ENCODE assay signal across 32 mouse cellular contexts in the genomic region with DNA sequence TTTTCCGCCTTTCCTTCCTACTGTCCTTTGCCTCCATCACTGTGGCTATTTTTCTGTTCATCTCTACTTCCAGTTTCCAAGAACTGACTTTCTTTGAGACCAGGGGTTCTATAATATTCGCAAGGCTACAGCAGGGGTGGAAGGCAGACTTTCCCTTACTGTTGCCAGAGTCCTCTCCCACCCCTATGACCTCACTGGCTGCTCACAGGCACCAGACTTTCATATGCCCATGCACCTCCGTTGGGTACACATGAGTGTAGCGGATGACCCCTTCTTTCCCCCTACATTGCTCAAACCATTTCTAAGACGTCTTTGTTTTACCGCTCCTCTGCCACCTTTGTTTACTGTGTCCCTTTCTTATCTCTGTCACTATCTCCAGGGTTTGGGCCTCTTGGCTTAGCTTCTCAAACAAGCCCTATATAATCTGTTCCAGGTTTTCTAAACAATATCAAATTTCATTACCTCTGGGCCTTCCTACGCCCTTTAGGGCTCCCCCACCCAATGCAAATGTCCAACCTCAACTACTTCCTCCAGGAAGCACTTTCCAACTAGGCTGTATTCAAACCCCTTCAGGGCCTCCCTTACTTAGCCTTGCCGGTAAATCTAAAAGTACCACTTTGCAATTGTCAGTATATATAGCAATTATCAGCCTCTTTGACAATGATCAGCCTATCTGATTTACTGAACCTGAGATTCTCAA. TPM values are rescaled to one million over a fixed set of nuclear protein-coding genes. Genes with fewer than 3 reads are reported as not detected.
DNase-seq lines count a peak whose midpoint lies in the region; ATAC-seq and TF ChIP-seq lines count a peak whose summit lies in the region.
"Had no signal": no experiment of that assay in that cellular context is flagged by ENCODE, and none has a peak within 500 bp of the region (broad histone marks: within the 10 kb centered on the region; RNA-seq: fewer than 3 reads in every experiment).

No protein-coding gene starts in this region.

- DNase-seq in kidney, adult 2 months = no peak
- DNase-seq in kidney, postnatal 36 days = no peak
- DNase-seq in lung, adult 18-20 months = no peak
- no peak for DNase-seq in gastrocnemius, postnatal 4 days (ENCODE audit: low spot score in 2 of 2)
- no peak for DNase-seq in heart, adult 18-20 months
- DNase-seq in heart, adult 8-10 months (ENCODE audit: low spot score) = no peak
- DNase-seq: adrenal gland, postnatal 14 days; cerebellum, adult 2 months; cerebellum, postnatal 25 days; embryo, embryonic 11 days; heart, postnatal 14 days; kidney, adult 9 months; layer of hippocampus, postnatal 36 days; midbrain, embryonic 14.5 days; right cerebral cortex, postnatal 25 days; thymus, adult 2 months had no signal

- peaks cover 11% of the 10 kb centered on the region for H3K4me1 ChIP-seq in kidney, adult 2 months (ENCODE audit: control insufficient read depth, insufficient read depth, low read length)
- H3K4me1 ChIP-seq in lung, embryonic 16.5 days (replicated peaks; ENCODE audit: control insufficient read depth, insufficient read depth, low read length) = peaks cover 17% of the 10 kb centered on the region
- H3K4me1 ChIP-seq in limb, embryonic 12.5 days (replicated peaks) = peaks cover 18% of the 10 kb centered on the region
- H3K4me1 ChIP-seq: neural tube, embryonic 12.5 days had no signal

- TF ChIP-seq POLR2A in kidney, adult 2 months (IDR thresholded peaks at IDR 0.05; ENCODE audit: low read depth, low read length) = no peak

- no peak overlapping the region for H3K4me2 ChIP-seq in lung, embryonic 16.5 days (ENCODE audit: low read depth, low read length)
- H3K4me2 ChIP-seq in limb, embryonic 12.5 days = no peak overlapping the region
- H3K4me2 ChIP-seq: heart, embryonic 13.5 days; limb, embryonic 15.5 days; neural tube, embryonic 12.5 days had no signal

- H3K27ac ChIP-seq in kidney, adult 2 months (ENCODE audit: insufficient read depth, low read depth, low read length) = peak overlapping the region; percentile 58
- peak overlapping the region; percentile 80 for H3K27ac ChIP-seq in lung, embryonic 16.5 days (ENCODE audit: low read length)
- H3K27ac ChIP-seq in limb, embryonic 12.5 days = 0 out of 2 replicates have a peak overlapping the region, but pooled peaks have one; percentile 70
- H3K27ac ChIP-seq: hindbrain, postnatal 0 days; layer of hippocampus, adult 2 months; limb, embryonic 15.5 days; liver, embryonic 14.5 days; neural tube, embryonic 12.5 days had no signal

- H3K36me3 ChIP-seq in kidney, adult 2 months (ENCODE audit: control insufficient read depth, insufficient read depth, low read length) = no peaks in the 10 kb centered on the region; the same call in 1 of the 2 replicates
- H3K36me3 ChIP-seq in lung, embryonic 16.5 days (ENCODE audit: control insufficient read depth, insufficient read depth, low read length) = no peaks in the 10 kb centered on the region
- H3K36me3 ChIP-seq in limb, embryonic 12.5 days = peaks cover 6% of the 10 kb centered on the region; the same call in 1 of the 2 replicates
- H3K36me3 ChIP-seq: neural tube, embryonic 12.5 days had no signal

- H3K9ac ChIP-seq in lung, embryonic 16.5 days (ENCODE audit: low read length) = no peak overlapping the region
- no peak overlapping the region for H3K9ac ChIP-seq in limb, embryonic 12.5 days (replicated peaks)
- H3K9ac ChIP-seq: heart, embryonic 13.5 days; limb, embryonic 15.5 days; liver, embryonic 14.5 days; neural tube, embryonic 12.5 days had no signal

- no peak for ATAC-seq in lung, embryonic 16.5 days (ENCODE audit: low read depth)
- no peak for ATAC-seq in limb, embryonic 12.5 days (ENCODE audit: insufficient number of reproducible peaks, insufficient read depth, low FRiP score, low TSS enrichment, low read depth)
- ATAC-seq: forebrain, embryonic 14.5 days; hindbrain, postnatal 0 days had no signal

- 68% methylated on average over 8 of the region's 8 CpGs for WGBS in kidney, adult 2 months
- 35% methylated on average over 8 of the region's 8 CpGs for WGBS in lung, embryonic 16.5 days
- WGBS in limb, embryonic 12.5 days = 53% methylated on average over 8 of the region's 8 CpGs

- H3K27me3 ChIP-seq in kidney, adult 2 months (replicated peaks; ENCODE audit: control insufficient read depth, insufficient read depth, low read length) = no peaks in the 10 kb centered on the region
- H3K27me3 ChIP-seq in lung, embryonic 16.5 days (ENCODE audit: control insufficient read depth, insufficient read depth, low read depth, low read length) = no peaks in the 10 kb centered on the region
- no peaks in the 10 kb centered on the region for H3K27me3 ChIP-seq in limb, embryonic 12.5 days
- H3K27me3 ChIP-seq: heart, embryonic 13.5 days; limb, embryonic 15.5 days; neural tube, embryonic 12.5 days had no signal

- TF ChIP-seq CTCF in kidney, adult 2 months (conservative IDR thresholded peaks at IDR 0.05; ENCODE audit: insufficient read depth, insufficient read length, low read depth, low read length) = no peak

- H3K4me3 ChIP-seq in kidney, adult 2 months (ENCODE audit: insufficient read depth, low read depth, low read length) = no peak overlapping the region
- no peak overlapping the region for H3K4me3 ChIP-seq in lung, embryonic 16.5 days (ENCODE audit: low read length)
- H3K4me3 ChIP-seq in limb, embryonic 12.5 days (replicated peaks) = no peak overlapping the region
- H3K4me3 ChIP-seq: heart, embryonic 13.5 days; layer of hippocampus, adult 2 months; limb, embryonic 15.5 days; neural tube, embryonic 12.5 days had no signal

- no peaks in the 10 kb centered on the region for H3K9me3 ChIP-seq in lung, embryonic 16.5 days (ENCODE audit: control insufficient read depth, low read length)
- H3K9me3 ChIP-seq in limb, embryonic 12.5 days = no peaks in the 10 kb centered on the region
- H3K9me3 ChIP-seq: heart, embryonic 13.5 days; limb, embryonic 15.5 days; neural tube, embryonic 12.5 days had no signal

RNA-seq across cellular contexts. Expression of gene Tspan1, which starts 1.5 kb away (rescaled TPM):
- 44.0 TPM in 2 replicates for polyA plus RNA-seq in kidney, adult 2 months (2012; rRNA removed)
- 22.6 and 25.9 TPM in 2 replicates for polyA plus RNA-seq in lung, embryonic 16.5 days (2015; fragmentation: Nextera tagmentation; extraction: Ambion mirVana)
- polyA plus RNA-seq in limb, embryonic 12.5 days (2016; fragmentation: Nextera tagmentation; extraction: Ambion mirVana) = 0.10 and 0.16 TPM in 2 replicates
- not detected for total RNA-seq in gastrocnemius, postnatal 4 days (2021)
- total RNA-seq in heart, adult 18-20 months (2021) = 1 to 10 TPM in 1 of 2 experiments, not detected in 1; 1.3 TPM
- total RNA-seq in heart, adult 8-10 months (2022) = under 1 TPM in 1 of 4 experiments, not detected in 3; 0.55 TPM
- total RNA-seq: adrenal gland, postnatal 14 days; gastrocnemius, adult 8-10 months; granulocyte monocyte progenitor cell, adult 5-6 weeks; layer of hippocampus, postnatal 36 days; megakaryocyte-erythroid progenitor cell, adult 5-6 weeks had no signal
- polyA plus RNA-seq: forebrain, embryonic 14.5 days; hindbrain, embryonic 11.5 days; liver, embryonic 14.5 days; spleen, adult 2 months had no signal

RNA-seq across cellular contexts. Expression of gene 1700042G07Rik, which starts 7.3 kb away (rescaled TPM):
- polyA plus RNA-seq in kidney, adult 2 months (2012; rRNA removed) = not detected in 2 replicates
- polyA plus RNA-seq in lung, embryonic 16.5 days (2015; fragmentation: Nextera tagmentation; extraction: Ambion mirVana) = not detected in 2 replicates
- polyA plus RNA-seq in limb, embryonic 12.5 days (2016; fragmentation: Nextera tagmentation; extraction: Ambion mirVana) = not detected in 2 replicates
- total RNA-seq in gastrocnemius, postnatal 4 days (2021) = not detected
- total RNA-seq in heart, adult 18-20 months (2021) = not detected
- total RNA-seq in heart, adult 8-10 months (2022) = not detected
- total RNA-seq: adrenal gland, postnatal 14 days; gastrocnemius, adult 8-10 months; granulocyte monocyte progenitor cell, adult 5-6 weeks; heart, postnatal 14 days; hindbrain, postnatal 0 days; layer of hippocampus, adult 2 months; layer of hippocampus, postnatal 36 days; left cerebral cortex, postnatal 25 days; megakaryocyte-erythroid progenitor cell, adult 5-6 weeks had no signal
- polyA plus RNA-seq: cerebellum, adult 2 months; embryonic facial prominence, embryonic 14.5 days; forebrain, embryonic 14.5 days; heart, embryonic 13.5 days; hindbrain, embryonic 11.5 days; hindbrain, postnatal 0 days; limb, embryonic 15.5 days; liver, embryonic 14.5 days; midbrain, embryonic 14.5 days; neural tube, embryonic 12.5 days; spleen, adult 2 months; thymus, adult 2 months had no signal

RNA-seq across cellular contexts. Expression of gene Gm49337, which starts 7.3 kb away (rescaled TPM):
- not detected in 2 replicates for polyA plus RNA-seq in kidney, adult 2 months (2012; rRNA removed)
- polyA plus RNA-seq in lung, embryonic 16.5 days (2015; fragmentation: Nextera tagmentation; extraction: Ambion mirVana) = not detected in 2 replicates
- not detected in 2 replicates for polyA plus RNA-seq in limb, embryonic 12.5 days (2016; fragmentation: Nextera tagmentation; extraction: Ambion mirVana)
- total RNA-seq in gastrocnemius, postnatal 4 days (2021) = not detected
- total RNA-seq in heart, adult 18-20 months (2021) = not detected
- total RNA-seq in heart, adult 8-10 months (2022) = not detected
- total RNA-seq: adrenal gland, postnatal 14 days; hindbrain, postnatal 0 days; left cerebral cortex, postnatal 25 days; megakaryocyte-erythroid progenitor cell, adult 5-6 weeks had no signal
- polyA plus RNA-seq: cerebellum, adult 2 months; embryonic facial prominence, embryonic 14.5 days; forebrain, embryonic 14.5 days; heart, embryonic 13.5 days; hindbrain, embryonic 11.5 days; hindbrain, postnatal 0 days; limb, embryonic 15.5 days; liver, embryonic 14.5 days; midbrain, embryonic 14.5 days; neural tube, embryonic 12.5 days; spleen, adult 2 months; thymus, adult 2 months had no signal

RNA-seq across cellular contexts. Expression of gene Lurap1, which starts 14.7 kb away (rescaled TPM):
- polyA plus RNA-seq in kidney, adult 2 months (2012; rRNA removed) = 6.3 and 6.5 TPM in 2 replicates
- 3.6 and 3.7 TPM in 2 replicates for polyA plus RNA-seq in lung, embryonic 16.5 days (2015; fragmentation: Nextera tagmentation; extraction: Ambion mirVana)
- polyA plus RNA-seq in limb, embryonic 12.5 days (2016; fragmentation: Nextera tagmentation; extraction: Ambion mirVana) = 2.6 and 2.8 TPM in 2 replicates
- total RNA-seq in gastrocnemius, postnatal 4 days (2021) = 1 to 10 TPM; 6.8 to 7.6 TPM
- total RNA-seq in heart, adult 18-20 months (2021) = 1 to 10 TPM; 4.6 to 5.0 TPM
- total RNA-seq in heart, adult 8-10 months (2022) = 1 to 10 TPM; 3.6 to 5.3 (median 4.9) TPM
- total RNA-seq: granulocyte monocyte progenitor cell, adult 5-6 weeks had no signal

RNA-seq across cellular contexts. Expression of gene Pomgnt1, which starts 42.2 kb away (rescaled TPM):
- polyA plus RNA-seq in kidney, adult 2 months (2012; rRNA removed) = 46.0 and 52.5 TPM in 2 replicates
- 56.2 and 59.1 TPM in 2 replicates for polyA plus RNA-seq in lung, embryonic 16.5 days (2015; fragmentation: Nextera tagmentation; extraction: Ambion mirVana)
- polyA plus RNA-seq in limb, embryonic 12.5 days (2016; fragmentation: Nextera tagmentation; extraction: Ambion mirVana) = 73.8 and 74.8 TPM in 2 replicates
- 10 to 100 TPM; 56.4 to 56.9 TPM for total RNA-seq in gastrocnemius, postnatal 4 days (2021)
- 10 to 100 TPM; 56.8 to 57.5 TPM for total RNA-seq in heart, adult 18-20 months (2021)
- 10 to 100 TPM; 58.8 to 63.2 (median 62.0) TPM for total RNA-seq in heart, adult 8-10 months (2022)
